Mouse (Mus musculus): ENCODE results near the gene Adcy7.

The Adcy7 gene

DNA sequence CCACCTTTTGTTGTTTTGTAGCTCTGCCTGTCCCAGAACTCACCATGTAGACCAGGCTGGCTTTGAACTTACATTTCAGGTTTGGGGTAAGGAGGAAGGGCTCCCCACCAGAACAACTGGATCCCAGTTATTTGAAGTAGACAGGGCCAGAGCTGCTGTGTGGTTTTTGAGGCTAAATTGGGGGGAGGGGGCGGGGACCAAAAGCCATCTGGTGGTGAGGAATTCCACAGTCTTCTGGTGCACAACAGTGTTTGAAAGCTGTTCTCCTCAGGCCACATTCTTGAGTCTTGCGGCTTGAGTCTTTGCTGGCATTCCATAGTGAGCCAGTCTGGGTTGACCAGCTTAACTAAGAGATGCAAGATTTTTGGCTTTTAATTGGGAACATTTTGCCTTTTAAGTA, 6.7 kb upstream of the Adcy7 start:
- ChIA-PET CTCF (interaction anchor here (0.5 to 2.9 kb wide), 46 partner anchors 8 to 964 kb away, joined by 3 to 33 read pairs (median 4); partner anchors contain the start of gene Nod2 (in 1 of the 4)), POLR2A (interaction anchor here in 2 of 4 experiments (0.7 to 1.7 kb wide), 9 partner anchors 8 to 489 kb away, joined by 3 to 7 read pairs (median 3); no protein-coding TSS in a partner anchor)

DNA sequence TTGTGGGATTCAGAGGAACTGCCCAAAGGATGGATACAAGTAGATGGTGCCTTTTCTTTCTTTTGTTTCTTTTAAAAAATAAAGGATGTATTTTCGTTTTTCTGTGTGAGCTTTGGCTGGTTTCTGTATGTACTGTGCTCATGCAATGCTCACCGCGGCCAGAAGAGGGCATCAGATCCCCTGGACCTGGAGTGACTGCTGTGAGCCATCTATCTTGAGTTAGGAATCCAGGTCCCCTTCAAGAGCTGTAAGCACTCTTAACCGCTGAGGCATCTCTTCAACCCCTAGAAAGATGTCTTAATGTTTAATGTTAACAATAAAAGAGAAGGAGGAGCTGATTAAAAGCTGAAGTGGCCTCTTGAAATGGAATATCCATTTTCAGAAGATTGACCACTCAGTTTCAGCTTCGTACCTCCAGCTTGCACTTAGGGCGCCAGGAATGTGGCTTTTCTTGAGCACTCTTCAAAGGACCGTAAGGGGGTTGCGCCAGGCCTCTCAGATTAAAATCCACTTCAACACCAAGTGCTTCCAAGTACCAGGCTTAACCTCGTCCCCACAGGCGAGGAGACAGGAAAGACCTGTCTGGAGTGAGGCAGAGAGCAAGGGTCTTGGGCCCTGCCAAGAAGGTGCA, 5.9 kb upstream of the Adcy7 start:
- POLR2A ChIA-PET, result interaction anchor here in 3 of 4 experiments (0.6 to 1.7 kb wide), 9 partner anchors 8 to 489 kb away, joined by 3 to 7 read pairs (median 3); no protein-coding TSS in a partner anchor
- CTCF ChIA-PET, result interaction anchor here (0.5 to 2.9 kb wide), 69 partner anchors 9 to 730 kb away, joined by 3 to 33 read pairs (median 4); partner anchors contain the start of gene Nod2 (in 1 of the 4)

- ChIA-PET POLR2A (interaction anchor here in 3 of 4 experiments (0.6 to 1.7 kb wide), 7 partner anchors 8 to 488 kb away, joined by 3 to 7 read pairs (median 3); no protein-coding TSS in a partner anchor), CTCF (interaction anchor here (0.6 to 2.9 kb wide), 56 partner anchors 9 to 704 kb away, joined by 3 to 33 read pairs (median 4); partner anchors contain the start of gene Nod2 (in 1 of the 4))
Observed at GRCm38 (mm10) chr8:88266801-88267403, 5.3 kb upstream of the Adcy7 start.

DNA sequence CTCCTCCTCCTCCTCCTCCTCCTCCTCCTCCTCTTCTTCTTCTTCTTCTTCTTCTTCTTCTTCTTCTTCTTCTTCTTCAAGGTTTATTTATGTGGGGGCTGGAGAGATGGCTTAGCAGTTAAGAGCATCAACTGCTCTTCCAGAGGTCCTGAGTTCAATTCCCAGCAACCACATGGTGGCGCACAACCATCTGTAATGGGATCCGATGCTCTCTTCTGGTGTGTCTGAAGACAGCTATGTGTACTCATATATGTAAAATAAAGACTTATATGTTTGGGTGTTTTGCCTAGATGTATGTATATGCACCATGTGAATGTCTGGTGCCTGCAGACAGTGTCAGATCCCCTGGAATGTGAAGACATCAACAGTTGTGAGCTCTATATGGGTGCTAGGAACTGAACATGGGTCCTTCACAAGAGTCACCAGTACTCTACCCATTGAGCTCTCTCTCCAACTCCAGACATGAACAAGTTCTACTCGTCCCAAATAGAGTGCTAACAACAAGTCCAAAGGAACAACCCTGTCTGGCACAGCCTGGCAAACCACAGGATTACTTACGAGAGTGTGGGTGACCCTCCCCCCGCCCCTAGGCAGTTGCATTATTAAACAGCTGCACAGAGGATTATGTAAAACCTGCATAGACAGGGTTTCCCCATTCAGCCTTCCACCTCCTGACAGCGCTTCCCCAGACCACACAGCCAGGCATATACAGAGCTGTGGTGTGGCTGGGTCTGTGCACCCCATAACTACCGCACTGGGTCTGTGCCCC, 2.9 kb upstream of the Adcy7 start:
- POLR2A ChIA-PET, result interaction anchor here in 2 of 4 experiments (1.3 to 1.9 kb wide), 3 partner anchors 12 to 20 kb away, joined by 3 to 5 read pairs (median 4); no protein-coding TSS in a partner anchor
- CTCF ChIA-PET, result interaction anchor here (0.5 to 1.8 kb wide), 11 partner anchors 9 to 600 kb away, joined by 3 to 17 read pairs (median 4); no protein-coding TSS in a partner anchor

DNA sequence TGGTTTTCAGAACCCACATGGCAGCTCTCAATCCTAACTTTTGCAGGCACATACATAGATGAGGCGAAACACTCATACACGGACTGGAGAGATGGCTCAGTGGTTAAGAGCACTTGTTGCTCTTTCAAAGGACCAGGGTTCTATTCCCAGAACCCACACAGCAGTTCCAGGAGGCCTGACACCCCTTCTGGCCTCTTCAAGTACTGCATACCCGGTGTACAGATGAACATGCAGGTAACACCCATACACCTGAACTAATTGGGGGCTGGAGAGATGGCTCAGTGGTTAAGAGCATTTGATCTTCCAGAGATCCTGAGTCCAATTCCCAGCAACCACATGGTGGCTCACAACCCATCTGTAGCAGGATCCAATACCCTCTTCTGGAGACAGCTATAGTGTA, 2.1 kb upstream of the Adcy7 start:
- ChIA-PET POLR2A (interaction anchor here in 1 of 4 experiments (1.3 to 1.9 kb wide), 2 partner anchors 13 to 17 kb away, joined by 3 to 5 read pairs; no protein-coding TSS in a partner anchor), CTCF (interaction anchor here in 3 of 4 experiments (0.6 to 0.9 kb wide), 3 partner anchors 114 to 343 kb away, joined by 3 read pairs; no protein-coding TSS in a partner anchor)

DNA sequence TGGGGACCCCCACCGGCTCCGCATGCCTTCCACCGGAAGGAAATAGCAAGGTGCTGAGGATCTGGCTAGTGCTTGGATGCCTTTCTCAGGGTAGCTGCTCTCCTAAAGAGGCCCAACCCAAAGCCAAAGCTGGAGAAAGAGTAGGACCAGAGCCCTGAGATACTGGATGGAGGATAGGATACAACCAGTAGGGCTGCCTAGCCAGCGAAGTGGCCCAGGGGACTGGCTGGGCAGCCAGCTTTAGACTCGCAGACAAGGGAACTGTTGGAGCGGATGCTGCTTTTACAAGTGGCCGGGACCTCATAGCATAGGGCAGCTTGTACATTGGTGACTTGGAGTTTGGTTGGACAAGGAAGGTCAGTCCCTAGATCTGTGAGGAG, 838 bp downstream of the Adcy7 start:
- CTCF ChIA-PET, result interaction anchor here (0.5 to 1.5 kb wide), 13 partner anchors 10 to 482 kb away, joined by 3 to 8 read pairs (median 3); no protein-coding TSS in a partner anchor
- POLR2A ChIA-PET, result interaction anchor here in 3 of 4 experiments (0.6 to 1.5 kb wide), 4 partner anchors 10 to 424 kb away, joined by 3 to 8 read pairs (median 5); partner anchors contain the start of genes Cyld (in 1 of the 3) and Zfp423 (in 1 of the 3)

DNA sequence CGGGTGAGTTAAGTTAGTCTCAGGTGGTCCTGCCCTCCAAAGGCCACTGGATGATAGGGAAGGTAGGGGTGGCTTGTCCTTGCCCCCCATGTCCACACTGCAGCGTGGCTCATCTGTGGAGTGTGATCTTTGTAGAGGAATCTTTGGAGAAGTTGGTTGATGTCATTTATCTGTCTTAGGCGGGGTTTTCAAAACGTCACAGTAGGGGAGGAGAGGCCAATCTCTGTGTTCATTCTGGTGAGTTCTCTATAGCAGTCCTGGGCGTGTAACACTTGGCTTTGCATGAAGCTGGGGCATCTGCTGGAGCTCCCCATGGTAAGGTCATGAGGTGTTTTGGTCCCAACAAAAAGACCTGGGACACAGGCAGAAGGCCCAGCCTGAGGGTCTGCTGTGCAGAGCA, 1.9 kb downstream of the Adcy7 start:
- ChIA-PET CTCF (no interaction called here), POLR2A (interaction anchor here in 1 of 4 experiments (1.2 to 1.5 kb wide), 2 partner anchors 8 to 18 kb away, joined by 3 read pairs; no protein-coding TSS in a partner anchor)

- POLR2A ChIA-PET, result interaction anchor here in 3 of 4 experiments (0.6 to 1.3 kb wide), 4 partner anchors 11 to 458 kb away, joined by 3 to 4 read pairs (median 3); no protein-coding TSS in a partner anchor
- CTCF ChIA-PET, result interaction anchor here in 3 of 4 experiments (0.6 to 1.0 kb wide), 5 partner anchors 13 to 177 kb away, joined by 3 to 5 read pairs (median 3); no protein-coding TSS in a partner anchor
Observed at GRCm38 (mm10) chr8:88279220-88279619, 7.0 kb downstream of the Adcy7 start.

DNA sequence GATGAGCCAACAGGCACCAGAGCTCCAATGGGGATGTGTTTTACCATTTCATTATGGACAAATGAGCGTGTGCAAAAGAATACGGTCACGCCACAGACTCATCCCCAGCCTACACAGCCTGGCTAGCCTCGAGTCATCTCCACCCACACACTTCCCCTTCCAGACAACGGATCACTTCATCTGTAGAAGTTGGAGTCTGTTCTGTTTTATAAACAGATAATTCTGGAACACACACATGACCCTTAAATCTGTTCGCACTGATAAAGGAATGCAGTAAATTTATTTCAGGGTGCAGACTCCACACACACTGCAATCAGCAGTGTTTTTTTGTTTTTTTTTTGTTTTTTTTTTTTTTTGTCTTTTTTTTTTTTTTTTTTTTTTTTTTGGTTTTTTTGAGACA, 7.5 kb downstream of the Adcy7 start:
- CTCF ChIA-PET, result interaction anchor here in 3 of 4 experiments (0.7 to 1.0 kb wide), 3 partner anchors 13 to 32 kb away, joined by 3 to 5 read pairs (median 3); no protein-coding TSS in a partner anchor
- POLR2A ChIA-PET, result no interaction called here

DNA sequence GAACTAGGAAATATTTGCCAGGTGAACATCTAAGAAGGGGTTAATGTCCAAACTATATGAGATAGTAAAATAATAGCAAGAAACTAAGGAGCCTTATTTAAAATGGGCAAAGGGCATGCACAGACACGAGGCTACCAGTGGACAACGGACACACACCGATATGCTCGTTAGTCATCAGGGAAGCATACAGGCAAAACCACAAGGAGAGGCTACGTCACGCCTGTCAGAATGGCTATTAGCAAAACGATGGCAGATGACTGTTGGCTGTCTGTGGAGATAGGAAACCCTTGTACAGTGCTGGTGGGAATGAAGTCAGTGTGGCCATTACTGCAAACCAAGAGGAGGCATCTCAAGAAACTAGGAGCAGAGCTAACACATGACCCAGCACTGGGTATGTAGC, 8.7 kb downstream of the Adcy7 start:
- ChIA-PET POLR2A (interaction anchor here in 1 of 4 experiments (0.6 kb wide), 1 partner anchor 954 kb away, joined by 4 read pairs; no protein-coding TSS in a partner anchor), CTCF (no interaction called here)

GRCm38 (mm10) chr8:88282684-88283083, 10.5 kb downstream of the Adcy7 start:
- CTCF ChIA-PET, result no interaction called here

GRCm38 (mm10) chr8:88283243-88284115, 11.3 kb downstream of the Adcy7 start:
- CTCF ChIA-PET, result interaction anchor here in 1 of 4 experiments (0.9 kb wide), 1 partner anchor 39 kb away, joined by 3 read pairs; no protein-coding TSS in a partner anchor
- POLR2A ChIA-PET, result interaction anchor here in 2 of 4 experiments (0.7 to 1.4 kb wide), 3 partner anchors 22 to 1489 kb away, joined by 3 to 4 read pairs (median 3); no protein-coding TSS in a partner anchor

More at GRCm38 (mm10) chr8:88282684-88283083, 10.5 kb downstream of the Adcy7 start:
- POLR2A ChIA-PET, result interaction anchor here in 1 of 4 experiments (0.7 kb wide), 1 partner anchor 1488 kb away, joined by 3 read pairs; no protein-coding TSS in a partner anchor

- ChIA-PET CTCF (interaction anchor here in 2 of 4 experiments (0.7 to 1.4 kb wide), 3 partner anchors 18 to 470 kb away, joined by 3 to 5 read pairs (median 4); no protein-coding TSS in a partner anchor), POLR2A (interaction anchor here in 2 of 4 experiments (0.6 to 1.4 kb wide), 3 partner anchors 15 to 114 kb away, joined by 3 read pairs; no protein-coding TSS in a partner anchor)
Observed at GRCm38 (mm10) chr8:88284738-88285137, 12.5 kb downstream of the Adcy7 start.

DNA sequence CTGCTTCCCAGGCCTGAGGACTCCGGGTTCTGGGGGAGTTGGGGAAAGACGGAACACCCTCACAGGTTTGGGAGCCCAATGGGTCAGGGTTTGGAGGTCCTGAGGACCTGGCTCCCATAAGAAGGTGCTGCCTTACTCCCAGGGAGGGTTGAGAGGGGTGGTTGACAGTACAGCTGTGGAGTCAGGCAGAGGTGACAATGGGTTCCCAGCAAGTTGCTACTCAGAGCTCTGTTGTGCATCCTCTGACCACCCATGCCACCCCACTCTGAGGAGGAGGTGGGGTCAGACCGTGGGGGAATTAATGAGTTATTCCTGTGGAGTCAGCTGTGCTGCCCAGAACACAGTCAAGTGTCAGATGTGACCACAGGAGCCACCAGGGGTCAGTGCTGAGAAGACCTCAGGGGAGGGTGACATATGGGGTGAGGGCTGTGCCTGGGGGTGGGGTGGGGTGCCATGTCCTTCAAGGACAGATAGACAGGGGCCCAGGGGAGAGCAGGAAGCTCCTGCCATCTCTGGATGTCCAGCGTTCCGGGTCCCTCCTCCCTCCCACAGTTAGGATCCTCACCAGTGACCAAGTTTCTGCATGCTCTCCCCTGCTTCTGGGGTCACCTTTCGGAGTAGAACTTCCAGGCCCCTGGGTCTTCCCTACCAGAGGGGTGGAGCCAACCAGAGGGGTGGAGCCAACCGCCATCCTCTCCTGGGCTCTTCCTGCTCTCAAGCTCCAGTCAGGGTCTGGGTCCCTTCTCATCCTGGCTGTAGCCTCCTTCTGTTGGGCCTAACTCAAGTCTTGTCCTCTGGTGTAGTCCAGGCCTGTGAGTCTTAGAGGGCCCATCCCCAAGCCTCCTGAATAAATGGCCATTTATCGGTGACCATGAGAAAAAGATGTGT, 13.5 kb downstream of the Adcy7 start:
- ChIA-PET CTCF (interaction anchor here in 3 of 4 experiments (0.6 to 1.5 kb wide), 9 partner anchors 9 to 361 kb away, joined by 3 to 9 read pairs (median 4); partner anchors contain the start of gene Nod2 (in 1 of the 3)), POLR2A (interaction anchor here in 2 of 4 experiments (0.6 to 0.7 kb wide), 2 partner anchors 14 to 24 kb away, joined by 3 to 4 read pairs; no protein-coding TSS in a partner anchor)

DNA sequence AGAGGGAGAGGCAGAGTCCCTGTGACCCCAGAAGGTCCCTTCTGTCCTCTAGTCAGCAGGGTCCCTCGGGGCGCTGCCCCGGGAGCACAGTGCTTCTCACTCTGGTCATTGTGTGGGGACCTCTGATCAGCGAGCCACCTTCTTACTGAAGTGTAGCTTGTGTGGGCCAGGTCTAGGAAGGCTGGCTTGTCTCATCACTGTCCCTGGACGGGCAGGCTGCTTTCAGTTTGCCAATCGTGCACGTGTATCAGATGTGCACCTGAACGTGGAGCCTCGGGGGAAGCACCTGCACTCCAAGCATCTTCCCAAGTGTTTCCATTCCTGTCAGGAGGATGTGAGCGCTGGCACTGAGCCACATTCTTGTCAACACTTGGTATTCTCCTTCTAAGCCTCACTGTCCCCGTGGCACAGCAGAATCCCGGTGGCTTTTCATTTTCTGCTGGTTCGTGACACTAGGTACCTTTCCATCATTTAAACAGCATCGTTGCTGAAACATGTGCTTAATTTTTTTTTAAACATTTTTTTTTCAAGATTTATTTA, 14.3 kb downstream of the Adcy7 start:
- POLR2A ChIA-PET, result no interaction called here
- CTCF ChIA-PET, result interaction anchor here in 2 of 4 experiments (1.4 to 1.5 kb wide), 2 partner anchors 13 to 20 kb away, joined by 3 to 4 read pairs; no protein-coding TSS in a partner anchor
